Mouse (Mus musculus): ENCODE measurements around the gene Nat14. TPM values are rescaled to one million over a fixed set of nuclear protein-coding genes. Genes with fewer than 3 reads are reported as not detected.

Nat14 gene
- total RNA-seq, 2 experiments from 2014 or later: 103 to 114 TPM

DNA sequence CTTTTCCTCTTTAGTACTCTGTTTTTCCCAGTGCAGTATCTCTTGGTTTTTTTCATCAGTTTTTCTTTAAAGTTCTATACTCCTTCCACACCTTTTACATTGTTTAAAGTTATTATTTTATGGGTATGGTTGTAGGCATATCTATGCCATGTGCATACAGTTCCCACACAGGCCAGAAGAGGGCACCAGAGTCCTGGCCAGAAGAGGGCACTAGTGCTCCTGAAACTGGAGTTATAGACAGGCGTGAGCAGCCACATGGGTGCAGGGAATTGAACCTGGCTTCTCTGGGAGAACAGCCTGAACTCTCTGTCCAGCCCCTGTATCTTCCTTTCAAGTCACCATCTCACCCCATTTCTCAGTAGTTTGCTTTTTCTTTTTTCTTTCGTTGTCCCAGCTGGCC lies 16.6 kb downstream of the Nat14 start:
- Histone ChIP-seq H3K27ac (no peak overlapping the region), H3K4me3 (no peak overlapping the region)
- peak; percentile 96; the same call in 1 of the 2 replicates for TF ChIP-seq CTCF (conservative IDR thresholded peaks at IDR 0.05)
- peak in 1 of 2 experiments; percentile 70 for DNase-seq (ENCODE audit: low spot score in 2 of 2)

DNA sequence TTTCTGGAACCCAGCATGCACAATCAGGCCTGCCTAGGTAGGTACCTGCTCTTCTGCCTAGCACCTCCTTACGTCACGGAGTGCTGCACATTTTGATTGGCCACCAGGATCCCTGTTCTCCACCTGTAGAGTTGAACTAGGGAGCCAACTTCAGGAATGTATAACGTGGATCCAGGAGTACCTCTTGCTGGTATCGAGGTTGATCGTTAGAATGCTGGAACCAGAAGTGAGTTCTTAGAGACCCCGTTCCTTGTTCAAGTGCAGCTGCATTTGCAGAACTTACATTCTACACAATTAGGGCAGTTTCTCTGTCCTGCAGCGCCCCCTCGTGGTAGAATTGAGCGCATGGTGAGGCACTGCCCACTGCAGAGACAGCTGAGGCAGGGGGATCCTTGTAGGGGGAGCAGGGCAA lies 18.2 kb downstream of the Nat14 start:
- no peak overlapping the region for H3K4me3 ChIP-seq
- TF ChIP-seq CTCF (conservative IDR thresholded peaks at IDR 0.05): peak; percentile 96
- no peak overlapping the region for H3K27ac ChIP-seq
- peak in 1 of 2 experiments; percentile 85 for DNase-seq (ENCODE audit: low spot score in 2 of 2)

DNA sequence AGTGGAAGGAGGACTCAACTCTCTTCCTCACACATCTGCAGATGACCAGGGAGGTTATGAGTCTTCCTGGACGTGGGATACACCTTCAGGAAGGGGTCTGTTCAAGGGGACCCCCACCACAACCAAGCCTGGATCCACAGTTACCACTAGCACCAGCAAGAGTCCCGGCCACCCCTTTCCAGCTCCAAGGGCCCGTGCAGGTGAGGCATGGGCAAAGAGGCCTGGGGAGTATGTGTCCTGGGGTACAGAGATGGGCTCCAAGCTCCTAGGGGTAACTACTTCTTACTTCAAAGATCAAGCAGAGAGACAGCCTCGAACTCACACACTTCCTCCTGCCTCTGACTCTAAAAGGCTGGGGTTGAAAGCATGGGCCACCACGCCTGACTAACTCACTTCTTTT lies 20.8 kb downstream of the Nat14 start:
- Histone ChIP-seq H3K4me3 (no peak overlapping the region), H3K27ac (no peak overlapping the region)
- DNase-seq (ENCODE audit: low spot score in 2 of 2): no peak
- no peak for TF ChIP-seq CTCF (conservative IDR thresholded peaks at IDR 0.05)

DNA sequence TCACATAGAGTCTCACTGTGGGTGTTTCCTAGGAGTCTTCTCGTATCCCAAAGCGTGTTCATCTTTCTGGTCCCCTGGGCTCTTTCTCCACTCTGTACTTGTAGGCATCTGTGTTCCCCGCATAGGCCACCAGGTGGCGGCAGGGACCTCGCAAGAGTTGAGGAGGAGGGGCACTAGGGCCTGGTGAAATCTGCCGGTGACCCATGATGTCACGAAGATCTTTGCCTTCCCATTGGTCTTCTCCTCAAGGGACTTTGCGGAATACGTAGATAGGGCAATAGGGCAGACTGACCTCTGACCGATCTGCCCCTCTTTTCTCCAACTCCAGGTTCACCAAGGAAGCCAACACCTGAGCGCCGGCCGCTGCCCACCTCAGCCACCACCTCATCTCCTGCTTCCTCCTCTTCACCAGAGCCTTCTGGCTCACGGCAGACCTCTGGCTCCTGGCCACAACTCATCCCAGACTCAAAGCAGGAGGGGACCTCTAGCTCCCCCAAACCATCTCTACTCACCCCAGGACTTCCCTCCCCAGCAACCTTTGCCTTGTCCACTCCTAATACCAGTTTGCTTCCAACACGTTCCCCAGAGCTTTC lies 21.5 kb downstream of the Nat14 start:
- H3K4me3 ChIP-seq: peak overlapping the region; percentile 54
- H3K27ac ChIP-seq: peak overlapping the region; percentile 64
- peak; percentile 100 for TF ChIP-seq CTCF (conservative IDR thresholded peaks at IDR 0.05)
- DNase-seq (ENCODE audit: low spot score in 2 of 2): peak; percentile 94

DNA sequence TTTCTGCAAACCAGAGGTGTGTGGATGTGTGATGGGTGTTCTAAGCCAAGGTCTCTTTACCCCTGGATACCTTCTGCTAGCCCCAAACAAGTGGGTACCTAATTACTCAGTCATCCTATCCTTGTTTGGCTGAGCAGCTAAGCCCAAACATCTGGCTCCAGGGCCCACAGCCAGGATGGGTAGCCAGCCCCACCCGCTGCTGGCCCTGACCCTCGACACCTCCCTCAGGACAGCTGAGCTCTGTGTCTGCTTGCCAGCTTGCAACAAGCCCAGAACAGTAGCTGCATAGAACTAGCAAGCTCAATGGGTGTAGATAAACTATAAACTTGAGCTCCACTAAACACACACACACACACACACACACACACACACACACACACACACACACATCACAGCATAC lies 26.0 kb downstream of the Nat14 start:
- DNase-seq (ENCODE audit: low spot score in 2 of 2): no peak
- no peak overlapping the region for H3K27ac ChIP-seq
- H3K4me3 ChIP-seq: no peak overlapping the region
- no peak for TF ChIP-seq CTCF (conservative IDR thresholded peaks at IDR 0.05)

DNA sequence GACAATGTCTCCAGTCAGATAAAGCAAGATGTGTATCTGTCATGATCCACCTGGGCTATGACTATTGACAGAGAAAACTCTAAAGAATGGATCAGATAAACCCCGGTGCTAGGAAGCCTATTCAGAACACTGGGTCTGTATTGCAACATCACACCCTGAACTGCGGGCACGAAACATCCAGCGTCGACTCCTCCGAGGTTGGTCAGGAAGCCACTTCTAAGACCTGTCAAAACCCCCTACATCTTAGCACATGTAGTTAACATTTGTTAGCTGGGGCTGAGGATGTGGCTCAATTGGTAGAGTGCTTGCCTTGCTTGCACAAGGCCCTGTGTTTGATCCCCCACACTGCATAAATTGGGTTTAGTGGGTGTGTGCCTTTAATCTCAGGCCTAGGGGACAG lies 26.6 kb downstream of the Nat14 start:
- Histone ChIP-seq H3K27ac (no peak overlapping the region), H3K4me3 (no peak overlapping the region)
- no peak for DNase-seq (ENCODE audit: low spot score in 2 of 2)
- TF ChIP-seq CTCF (conservative IDR thresholded peaks at IDR 0.05): no peak

DNA sequence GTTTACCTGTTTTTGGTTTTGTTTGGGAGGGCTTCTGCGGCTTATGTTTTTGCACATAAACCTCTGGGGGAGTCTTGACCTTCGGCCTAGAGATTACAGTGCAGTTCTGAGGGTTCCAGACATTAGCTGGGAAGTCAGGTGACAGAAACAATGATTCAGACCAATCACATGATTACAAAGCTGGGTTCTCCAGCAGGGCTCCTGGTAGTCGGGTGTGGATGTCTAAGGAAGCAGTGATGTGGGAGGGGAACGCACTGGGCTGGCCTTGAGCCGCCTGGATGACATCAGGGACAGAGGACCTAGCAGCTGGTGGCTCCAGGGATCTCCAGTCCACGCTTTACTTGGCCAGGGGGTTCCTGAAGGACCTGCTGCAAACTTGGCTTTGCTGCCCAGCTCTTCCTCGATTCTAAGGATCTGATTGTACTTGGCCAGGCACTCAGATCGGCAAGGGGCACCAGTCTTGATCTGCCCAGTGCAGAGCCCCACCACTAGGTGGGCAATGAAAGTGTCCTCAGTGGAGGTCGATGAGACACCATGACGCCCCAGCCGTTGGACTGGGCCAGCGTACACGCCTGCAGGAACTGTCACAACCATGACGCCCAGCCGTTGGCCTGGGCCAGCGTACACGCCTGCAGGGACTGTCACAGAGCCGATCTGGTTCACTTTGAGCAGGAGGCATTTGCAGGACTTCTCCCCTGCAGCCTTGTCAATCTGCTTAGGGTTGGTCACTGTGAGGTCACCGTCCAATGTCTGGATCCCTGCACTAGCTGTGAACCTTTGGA lies 28.9 kb downstream of the Nat14 start:
- no peak overlapping the region for H3K4me3 ChIP-seq
- DNase-seq (ENCODE audit: low spot score in 2 of 2): no peak
- TF ChIP-seq CTCF (conservative IDR thresholded peaks at IDR 0.05): no peak
- no peak overlapping the region for H3K27ac ChIP-seq

DNA sequence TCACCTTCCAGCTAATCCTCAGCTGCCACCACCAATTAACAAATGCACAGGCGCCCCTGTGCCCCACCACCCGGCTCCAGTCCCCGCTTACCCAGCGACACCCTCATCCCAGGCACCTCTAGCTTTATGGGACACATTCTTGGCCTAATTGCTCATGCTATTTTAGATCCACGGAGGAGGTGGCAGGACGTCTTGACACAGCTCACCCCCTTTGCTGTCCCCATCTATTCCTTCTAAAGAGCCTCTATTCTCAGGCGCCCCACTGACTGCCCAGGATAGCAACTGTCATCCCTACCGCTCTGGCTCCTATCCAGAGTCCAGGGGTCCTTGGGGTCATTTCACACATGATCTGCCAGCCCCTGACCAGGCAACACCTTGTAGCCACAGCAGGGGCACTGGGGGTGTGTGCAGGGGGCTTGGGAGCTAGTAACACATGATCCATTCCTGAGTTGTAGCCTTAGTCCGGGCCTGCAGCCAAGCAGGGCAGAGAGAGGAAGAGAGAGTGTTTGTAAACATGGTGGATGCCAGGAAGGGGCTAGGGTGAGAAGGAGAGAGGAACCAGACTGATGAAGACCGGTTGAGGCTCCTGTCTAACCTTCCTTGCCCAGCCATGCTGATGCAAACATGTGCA lies 32.1 kb downstream of the Nat14 start:
- Histone ChIP-seq H3K4me3 (no peak overlapping the region), H3K27ac (no peak overlapping the region)
- no peak for TF ChIP-seq CTCF (conservative IDR thresholded peaks at IDR 0.05)
- DNase-seq (ENCODE audit: low spot score in 2 of 2): no peak

DNA sequence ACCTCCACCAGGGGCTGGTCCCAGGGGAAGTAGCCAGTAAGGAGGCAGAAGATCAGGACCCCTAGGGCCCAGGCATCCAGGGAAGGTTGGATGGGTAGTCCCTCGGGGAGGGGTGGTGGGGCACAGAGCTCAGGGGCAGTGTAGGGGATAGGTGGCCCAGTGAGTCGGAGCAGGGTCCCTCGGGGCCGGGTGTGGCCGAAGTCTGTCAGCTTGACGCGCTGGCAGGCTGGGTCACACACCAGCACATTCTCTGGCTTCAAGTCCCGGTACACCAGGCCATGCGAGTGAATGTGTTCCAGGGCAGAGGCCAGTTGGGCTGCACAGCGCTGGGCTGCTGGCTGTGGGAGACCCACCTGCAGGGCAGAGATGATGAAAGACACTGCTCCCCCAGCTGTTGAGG lies 35.5 kb downstream of the Nat14 start:
- Histone ChIP-seq H3K27ac (no peak overlapping the region), H3K4me3 (no peak overlapping the region)
- TF ChIP-seq CTCF (conservative IDR thresholded peaks at IDR 0.05): no peak
- no peak for DNase-seq (ENCODE audit: low spot score in 2 of 2)

DNA sequence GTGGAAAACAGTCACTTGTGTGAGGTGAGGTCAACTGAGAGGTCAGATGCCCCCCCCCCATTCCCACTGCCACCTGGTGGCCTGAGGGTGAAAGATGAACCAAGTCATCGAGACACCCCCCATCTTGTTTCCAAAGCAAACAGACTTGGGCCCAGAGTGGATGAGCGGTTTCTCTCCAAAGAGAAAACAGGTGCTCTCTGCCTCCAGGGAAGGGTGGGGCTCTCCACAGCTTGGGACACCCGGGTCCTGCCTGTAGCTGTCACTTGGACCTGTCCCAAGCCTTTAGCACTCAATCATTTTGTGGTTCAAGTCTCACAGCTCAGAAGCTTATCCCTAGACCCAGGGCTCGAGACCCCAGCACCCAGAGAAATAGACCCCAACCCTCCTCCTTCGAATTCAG lies 41.7 kb downstream of the Nat14 start:
- H3K27ac ChIP-seq: no peak overlapping the region
- peak; percentile 19; the same call in 1 of the 2 replicates for TF ChIP-seq CTCF (conservative IDR thresholded peaks at IDR 0.05)
- no peak overlapping the region for H3K4me3 ChIP-seq
- no peak for DNase-seq (ENCODE audit: low spot score in 2 of 2)

DNA sequence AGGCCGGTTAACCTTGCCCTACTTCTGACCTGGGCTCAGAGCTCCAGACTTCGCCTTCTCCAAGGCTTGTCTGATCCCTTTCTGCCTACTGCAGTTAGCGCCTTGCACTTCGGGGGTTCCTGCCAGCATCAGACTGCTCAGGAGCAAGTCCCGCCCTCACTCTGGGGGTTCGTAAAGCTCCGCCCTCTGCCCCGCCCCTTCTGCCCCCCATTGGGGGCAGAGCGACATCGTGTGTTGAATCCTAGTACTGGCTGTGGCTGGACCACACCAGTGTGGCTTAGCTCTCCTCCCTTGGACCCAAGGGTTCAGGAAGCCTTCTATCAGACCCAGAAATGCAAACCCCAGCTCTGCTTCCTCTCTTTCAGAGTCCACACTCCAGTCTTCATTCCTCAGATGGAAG lies 42.4 kb downstream of the Nat14 start, which contains the start of gene Sbk2:
Sbk2 (minus strand) TSS at position 135 of the 400 bp plus-strand sequence.
- DNase-seq (ENCODE audit: low spot score in 2 of 2): peak; percentile 63 to 80
- Histone ChIP-seq H3K27ac (no peak within 1 kb of the TSS), H3K4me3 (no peak within 1 kb of the TSS)
- peak; percentile 91 for TF ChIP-seq CTCF (conservative IDR thresholded peaks at IDR 0.05)

DNA sequence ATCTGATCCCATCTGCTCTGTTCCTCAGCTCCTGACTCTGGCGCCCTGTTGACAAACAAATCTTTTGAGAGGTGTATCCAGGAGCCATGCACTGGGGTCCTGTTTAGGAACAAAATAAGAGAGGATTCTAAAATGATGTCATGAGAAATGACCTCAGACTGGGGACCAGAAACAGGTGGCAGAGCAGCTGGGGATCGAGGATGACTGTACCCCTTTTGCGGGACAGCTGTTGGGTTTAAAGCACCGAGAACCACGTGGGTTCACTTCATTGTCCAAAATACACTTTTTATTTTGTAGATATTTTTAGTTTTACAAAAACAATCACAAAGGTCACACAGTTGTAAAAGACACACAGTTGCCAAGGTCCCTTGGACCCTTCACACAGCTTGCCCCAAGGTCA lies 43.2 kb downstream of the Nat14 start:
- Histone ChIP-seq H3K27ac (no peak overlapping the region), H3K4me3 (no peak overlapping the region)
- DNase-seq (ENCODE audit: low spot score in 2 of 2): no peak
- TF ChIP-seq CTCF (conservative IDR thresholded peaks at IDR 0.05): no peak

DNA sequence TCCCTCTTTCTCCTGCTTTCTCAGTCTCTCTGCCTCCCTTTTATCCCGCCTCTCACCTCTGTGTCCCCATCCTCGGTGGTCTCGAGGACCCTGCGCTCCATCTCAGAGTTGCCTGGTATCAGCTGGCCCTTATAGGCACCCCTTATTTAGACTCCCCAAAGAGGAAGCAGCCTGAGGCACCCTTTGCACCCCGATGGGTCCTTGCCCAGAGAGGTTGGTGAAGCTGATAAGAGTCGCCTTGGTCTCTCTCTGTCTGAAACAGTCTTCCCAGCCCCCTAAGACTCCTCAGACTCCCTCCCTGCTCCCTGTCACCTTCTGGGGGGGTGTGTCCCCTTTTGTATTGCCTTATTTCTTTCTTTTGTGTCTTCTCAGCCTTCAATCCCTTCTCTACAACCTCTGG lies 49.2 kb downstream of the Nat14 start, which contains the start of gene Sbk3:
Sbk3 (minus strand) TSS at position 101 of the 400 bp plus-strand sequence.
- H3K4me3 ChIP-seq: no peak within 1 kb of the TSS
- DNase-seq (ENCODE audit: low spot score in 2 of 2): no peak
- no peak within 1 kb of the TSS for H3K27ac ChIP-seq
- no peak for TF ChIP-seq CTCF (conservative IDR thresholded peaks at IDR 0.05)

Data from layer of hippocampus, adult 2 months (tissue).